Mouse (Mus musculus) testis, adult 2 months (tissue): Measurements from ENCODE around the gene Pkdrej.

Source experiments
- CTCF ChIP-seq: fragments of 200-500 bp; IDR thresholded peaks from 2 replicates; pipeline ENCODE4 v1.5.1; 2012; ENCODE audit warnings: low read depth, mild to moderate bottlenecking, inconsistent platforms, low read length, moderate library complexity; ENCODE audit not compliant: control insufficient read depth, insufficient read depth, insufficient replicate concordance
- POLR2A ChIP-seq: fragments of 200-500 bp; IDR thresholded peaks from 2 replicates; pipeline ENCODE4 v1.6.1; 2012; ENCODE audit warnings: low read depth, mild to moderate bottlenecking, inconsistent platforms, low read length, moderate library complexity; ENCODE audit not compliant: control insufficient read depth

DNA sequence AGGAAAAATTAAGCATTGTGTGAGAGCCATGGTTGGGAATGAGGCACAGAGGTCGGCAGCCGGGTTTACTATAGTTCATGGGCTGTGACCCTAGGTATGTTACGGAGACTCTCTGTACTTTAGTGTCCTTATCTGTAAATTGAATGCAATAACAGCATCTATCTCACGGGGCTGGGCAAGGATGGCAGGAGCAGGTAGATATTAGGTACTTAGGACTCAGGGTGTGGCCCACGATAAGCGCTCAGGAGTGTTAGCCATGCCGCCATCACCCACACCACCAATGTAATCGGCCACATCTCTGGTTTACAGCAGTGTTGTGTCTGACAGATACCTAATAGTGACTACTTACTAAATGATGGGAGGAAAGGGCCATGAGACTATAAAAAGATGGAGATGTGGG, 52.5 kb downstream of the Pkdrej start:
- TF ChIP-seq POLR2A (no peak), CTCF (no peak)
